Mouse (Mus musculus) intestine, embryonic 14.5 days (tissue): ENCODE measurements around the gene Arhgap11a. TPM values are rescaled to one million over a fixed set of nuclear protein-coding genes. Genes with fewer than 3 reads are reported as not detected.

Experiments
- ATAC-seq: fragments of 200-750 bp; cut with Nextera tagmentation; replicated peaks from 2 replicates; pipeline ENCODE4 v1.8.0; 2017; ENCODE audit warnings: low read depth, moderate number of reproducible peaks, moderate TSS enrichment, moderate library complexity; ENCODE audit not compliant: low FRiP score, low TSS enrichment
- DNase-seq: peaks from one replicate; pipeline ENCODE4 v3.0.0-alpha.2; 2018; ENCODE audit warnings: low spot score
- H3K27ac ChIP-seq: fragments of 300-500 bp; sonication (generic); 2 replicates; pipeline ENCODE4 v1.5.1; 2014; ENCODE audit warnings: low read depth, mild to moderate bottlenecking, control low read depth
- H3K27me3 ChIP-seq: fragments of 300-500 bp; sonication (generic); replicated peaks from 2 replicates; pipeline ENCODE4 v1.6.1; 2014; ENCODE audit warnings: low read length, control low read depth; ENCODE audit not compliant: control insufficient read depth, insufficient read depth
- H3K36me3 ChIP-seq: fragments of 300-500 bp; sonication (generic); 2 replicates; pipeline ENCODE4 v1.6.1; 2014; ENCODE audit warnings: low read length, control low read depth; ENCODE audit not compliant: control insufficient read depth, insufficient read depth
- H3K4me1 ChIP-seq: fragments of 300-500 bp; sonication (generic); replicated peaks from 2 replicates; pipeline ENCODE4 v1.6.1; 2014; ENCODE audit warnings: low read length, control low read depth, mixed read lengths; ENCODE audit not compliant: control insufficient read depth, insufficient read depth
- H3K4me2 ChIP-seq: fragments of 300-500 bp; sonication (generic); 2 replicates; pipeline ENCODE4 v1.6.1; 2014; ENCODE audit warnings: low read length
- H3K4me3 ChIP-seq: fragments of 300-500 bp; sonication (generic); 2 replicates; pipeline ENCODE4 v1.5.1; 2014; ENCODE audit warnings: low read depth, low read length, control low read depth, mixed read lengths
- H3K9ac ChIP-seq: fragments of 300-500 bp; sonication (generic); 2 replicates; pipeline ENCODE4 v1.6.1; 2014; ENCODE audit warnings: mild to moderate bottlenecking, low read length
- H3K9me3 ChIP-seq: fragments of 300-500 bp; sonication (generic); 2 replicates; pipeline ENCODE4 v1.6.1; 2016; ENCODE audit warnings: low read length, control low read depth; ENCODE audit not compliant: control insufficient read depth
- WGBS: fragments of 180-500 bp; shearing (Covaris S2); extraction: QIAGEN DNeasy Blood & Tissue Kit; methylation state at CpG from one replicate; pipeline ENCODE4 v1.1.7; 2014; 5-methylcytosine and 5-hydroxymethylcytosine counted together
- polyA plus RNA-seq: library from polyadenylated mRNA; unstranded; fragments of >200 nt; fragmentation: Nextera tagmentation; extraction: Ambion mirVana; gene quantifications from 2 replicates; pipeline ENCODE4 v1.2.1, GENCODE M21; 2014

Gene Arhgap11a
- polyA plus RNA-seq, 1 experiment from 2014 or later = 5.2 TPM

DNA sequence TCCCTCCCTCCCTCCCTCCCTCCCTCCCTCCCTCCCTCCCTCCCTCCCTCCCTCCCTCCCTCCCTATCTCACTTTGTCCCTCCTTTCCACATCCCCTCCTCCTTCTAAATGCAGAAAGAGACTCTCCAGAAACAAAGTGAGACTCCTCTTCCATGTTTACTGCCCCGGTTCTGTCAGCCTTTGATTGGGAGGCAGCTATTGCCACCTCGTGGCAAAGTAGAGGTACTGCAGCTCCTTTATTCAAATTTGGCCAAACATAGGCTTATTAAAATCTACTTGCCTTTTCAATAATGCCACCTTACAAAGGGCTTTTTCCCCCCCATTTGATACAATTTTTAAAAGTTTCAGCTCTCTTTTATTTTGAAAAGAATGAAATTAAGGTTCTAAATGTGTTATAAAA is 24.6 kb downstream of the Arhgap11a start:
- ATAC-seq = no peak
- H3K4me2 ChIP-seq = no peak overlapping the region

GRCm38 (mm10) chr2:113822367-113822766 is 26.1 kb downstream of the Arhgap11a start:
- H3K4me3 ChIP-seq = no peak overlapping the region
- DNase-seq (peak; percentile 44), ATAC-seq (no peak)
- no peak overlapping the region for H3K27ac ChIP-seq
- H3K9ac ChIP-seq = no peak overlapping the region
- H3K27me3 ChIP-seq = no peaks in the 10 kb centered on the region
- no peaks in the 10 kb centered on the region for H3K36me3 ChIP-seq
- no peak overlapping the region for H3K4me2 ChIP-seq
- H3K4me1 ChIP-seq = no peaks in the 10 kb centered on the region
- WGBS = 94% methylated on average over 8 of the region's 8 CpGs
- H3K9me3 ChIP-seq = no peaks in the 10 kb centered on the region

More for the DNA sequence above, 24.6 kb downstream of the Arhgap11a start:
- Histone ChIP-seq H3K9me3 (no peaks in the 10 kb centered on the region), H3K4me1 (no peaks in the 10 kb centered on the region), H3K9ac (no peak overlapping the region), H3K27me3 (no peaks in the 10 kb centered on the region), H3K27ac (no peak overlapping the region), H3K36me3 (no peaks in the 10 kb centered on the region), H3K4me3 (no peak overlapping the region)
- WGBS = 0% methylated on average over 2 of the region's 2 CpGs
- peak; percentile 52 for DNase-seq

DNA sequence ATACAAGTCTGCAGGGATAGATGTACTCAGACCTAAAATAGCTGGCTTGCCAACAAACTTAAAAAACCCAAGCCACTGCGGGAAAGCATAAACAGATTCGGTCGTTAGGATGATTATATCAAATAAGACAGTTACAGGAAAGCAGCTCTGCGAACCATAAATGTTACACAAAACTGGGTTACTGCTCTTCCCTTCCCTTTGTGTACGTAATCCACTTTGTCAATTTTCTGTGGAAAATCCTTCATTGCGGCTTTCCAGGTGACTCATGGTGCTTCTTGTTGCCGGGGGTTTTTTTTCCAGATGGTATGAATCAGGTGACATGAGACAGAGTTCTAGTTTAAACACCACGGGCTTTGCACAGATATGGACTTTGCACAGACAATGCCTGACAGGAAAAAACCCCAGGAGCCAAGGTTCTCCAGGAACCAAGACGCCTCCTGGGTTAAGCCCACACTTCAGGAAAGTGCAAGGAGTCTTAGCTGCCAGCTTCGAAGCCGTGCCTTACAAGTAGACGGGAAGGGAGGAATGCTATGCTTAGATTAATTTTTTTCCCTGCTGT is 27.2 kb downstream of the Arhgap11a start:
- H3K9me3 ChIP-seq = no peaks in the 10 kb centered on the region
- peak overlapping the region; percentile 36; the same call in 1 of the 2 replicates for H3K27ac ChIP-seq
- ATAC-seq = peak; percentile 63; the same call in 1 of the 2 replicates
- no peaks in the 10 kb centered on the region for H3K27me3 ChIP-seq
- no peak overlapping the region for H3K4me3 ChIP-seq
- H3K4me2 ChIP-seq = no peak overlapping the region
- no peaks in the 10 kb centered on the region for H3K36me3 ChIP-seq
- DNase-seq = peak; percentile 52
- no peak overlapping the region for H3K9ac ChIP-seq
- H3K4me1 ChIP-seq = no peaks in the 10 kb centered on the region
- 36% methylated on average over 12 of the region's 12 CpGs for WGBS

GRCm38 (mm10) chr2:113820117-113820516 is 28.3 kb downstream of the Arhgap11a start:
- DNase-seq = peak; percentile 42
- no peak for ATAC-seq
- no peak overlapping the region for H3K9ac ChIP-seq
- WGBS = 86% methylated on average over 15 of the region's 15 CpGs
- H3K36me3 ChIP-seq = no peaks in the 10 kb centered on the region
- H3K9me3 ChIP-seq = no peaks in the 10 kb centered on the region
- no peaks in the 10 kb centered on the region for H3K4me1 ChIP-seq
- H3K4me2 ChIP-seq = no peak overlapping the region
- no peaks in the 10 kb centered on the region for H3K27me3 ChIP-seq
- no peak overlapping the region for H3K27ac ChIP-seq
- H3K4me3 ChIP-seq = no peak overlapping the region

GRCm38 (mm10) chr2:113817681-113818606 is 30.5 kb downstream of the Arhgap11a start:
- ATAC-seq = no peak
- 61% methylated on average over 14 of the region's 14 CpGs for WGBS
- no peaks in the 10 kb centered on the region for H3K9me3 ChIP-seq

GRCm38 (mm10) chr2:113807640-113808039 is 40.8 kb downstream of the Arhgap11a start:
- Histone ChIP-seq H3K4me2 (no peak overlapping the region), H3K9ac (no peak overlapping the region), H3K4me1 (no peaks in the 10 kb centered on the region), H3K27me3 (no peaks in the 10 kb centered on the region), H3K27ac (no peak overlapping the region), H3K36me3 (no peaks in the 10 kb centered on the region), H3K4me3 (no peak overlapping the region), H3K9me3 (no peaks in the 10 kb centered on the region)
- DNase-seq = peak; percentile 87
- 22% methylated on average over 9 of the region's 9 CpGs for WGBS
- 0 out of 2 replicates have a peak, but pooled peaks have one; percentile 50 for ATAC-seq

More at GRCm38 (mm10) chr2:113817681-113818606, 30.5 kb downstream of the Arhgap11a start:
- H3K27ac ChIP-seq = no peak overlapping the region
- H3K4me2 ChIP-seq = no peak overlapping the region
- H3K36me3 ChIP-seq = no peaks in the 10 kb centered on the region
- no peak overlapping the region for H3K4me3 ChIP-seq
- no peaks in the 10 kb centered on the region for H3K27me3 ChIP-seq
- H3K4me1 ChIP-seq = no peaks in the 10 kb centered on the region
- H3K9ac ChIP-seq = no peak overlapping the region
- DNase-seq = peak; percentile 48

GRCm38 (mm10) chr2:113806851-113807577 is 41.4 kb downstream of the Arhgap11a start:
- Histone ChIP-seq H3K4me1 (no peaks in the 10 kb centered on the region), H3K4me2 (no peak overlapping the region), H3K4me3 (no peak overlapping the region), H3K27me3 (no peaks in the 10 kb centered on the region), H3K9me3 (no peaks in the 10 kb centered on the region), H3K27ac (no peak overlapping the region), H3K9ac (no peak overlapping the region), H3K36me3 (no peaks in the 10 kb centered on the region)
- 55% methylated on average over 10 of the region's 10 CpGs for whole genome bisulfite sequencing
- ATAC-seq = no peak
- DNase-seq = no peak

DNA sequence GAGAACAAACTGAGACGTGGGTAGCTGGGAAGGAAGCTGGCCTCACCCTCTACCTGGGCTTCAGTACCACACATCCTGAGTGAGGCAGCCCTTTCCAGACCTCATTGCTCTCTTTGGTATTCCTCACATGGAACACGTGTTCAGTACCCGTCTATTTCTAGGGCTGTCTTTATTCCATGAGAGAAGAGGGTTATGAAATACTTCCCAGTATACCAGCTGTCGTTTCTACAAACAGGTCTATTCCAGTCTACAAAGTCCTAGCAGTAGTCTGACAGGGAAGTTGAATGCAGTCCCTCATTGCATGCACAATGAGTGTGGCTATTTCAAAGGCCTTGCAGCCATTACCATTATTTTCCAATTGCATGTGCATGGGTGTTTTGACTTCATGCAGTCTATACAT is 42.7 kb downstream of the Arhgap11a start:
- Histone ChIP-seq H3K9me3 (no peaks in the 10 kb centered on the region), H3K27ac (no peak overlapping the region), H3K27me3 (no peaks in the 10 kb centered on the region), H3K9ac (no peak overlapping the region), H3K4me1 (no peaks in the 10 kb centered on the region), H3K4me3 (no peak overlapping the region), H3K4me2 (no peak overlapping the region), H3K36me3 (no peaks in the 10 kb centered on the region)
- no peak for ATAC-seq
- DNase-seq = no peak
- 86% methylated on average over 4 of the region's 4 CpGs for WGBS
